Mouse (Mus musculus) embryonic facial prominence, embryonic 11.5 days (tissue): ENCODE data around the gene Pigw. TPM values are rescaled to one million over a fixed set of nuclear protein-coding genes. Genes with fewer than 3 reads are reported as not detected.

ENCODE experiments used
- ATAC-seq: fragments of 200-750 bp; cut with Nextera tagmentation; replicated peaks from 2 replicates; pipeline ENCODE4 v1.8.0; 2017; ENCODE audit warnings: low read depth; ENCODE audit not compliant: insufficient number of reproducible peaks, low FRiP score, low TSS enrichment
- DNase-seq: peaks from one replicate; pipeline ENCODE4 v3.0.0-alpha.2; 2015; ENCODE audit warnings: low spot score
- H3K27ac ChIP-seq: fragments of 300-500 bp; sonication (generic); replicated peaks from 2 replicates; pipeline ENCODE4 v1.5.1; 2014; ENCODE audit warnings: mild to moderate bottlenecking, low read depth, low read length, control low read depth
- H3K27me3 ChIP-seq: fragments of 300-500 bp; sonication (generic); 2 replicates; pipeline ENCODE4 v1.6.1; 2014; ENCODE audit warnings: mild to moderate bottlenecking, low read length, moderate library complexity, mixed read lengths; ENCODE audit not compliant: control insufficient read depth, insufficient read depth
- H3K36me3 ChIP-seq: fragments of 300-500 bp; sonication (generic); replicated peaks from 2 replicates; pipeline ENCODE4 v1.6.1; 2014; ENCODE audit warnings: low read depth, mild to moderate bottlenecking, low read length, moderate library complexity, mixed read lengths; ENCODE audit not compliant: control insufficient read depth, insufficient read depth
- H3K4me1 ChIP-seq: fragments of 300-500 bp; sonication (generic); 2 replicates; pipeline ENCODE4 v1.6.1; 2014; ENCODE audit warnings: low read length, mixed read lengths; ENCODE audit not compliant: control insufficient read depth, insufficient read depth
- H3K4me2 ChIP-seq: fragments of 300-500 bp; sonication (generic); 2 replicates; pipeline ENCODE4 v1.6.1; 2014; ENCODE audit warnings: low read depth, mild to moderate bottlenecking, control low read depth, low read length, moderate library complexity
- H3K4me3 ChIP-seq: fragments of 300-500 bp; sonication (generic); 2 replicates; pipeline ENCODE4 v1.5.1; 2014; ENCODE audit warnings: low read depth, low read length, control low read depth
- H3K9ac ChIP-seq: fragments of 300-500 bp; sonication (generic); replicated peaks from 2 replicates; pipeline ENCODE4 v1.6.1; 2014; ENCODE audit warnings: mild to moderate bottlenecking, control low read depth, low read length
- H3K9me3 ChIP-seq: fragments of 300-500 bp; sonication (generic); replicated peaks from 2 replicates; pipeline ENCODE4 v1.6.1; 2016; ENCODE audit warnings: mild to moderate bottlenecking, low read length, inconsistent platforms, mixed read lengths; ENCODE audit not compliant: control insufficient read depth
- WGBS: fragments of 180-500 bp; shearing (Covaris S2); extraction: QIAGEN DNeasy Blood & Tissue Kit; methylation state at CpG from one replicate; pipeline ENCODE4 v1.1.7; 2014; 5-methylcytosine and 5-hydroxymethylcytosine counted together
- polyA plus RNA-seq: library from polyadenylated mRNA; unstranded; fragments of >200 nt; fragmentation: Nextera tagmentation; extraction: Ambion mirVana; gene quantifications from 2 replicates; pipeline ENCODE4 v1.2.1, GENCODE M21; 2014

The Pigw gene
- polyA plus RNA-seq = 3.0 and 3.7 TPM in 2 replicates

- Histone ChIP-seq H3K4me3 (peak within 1 kb of the TSS; percentile 71), H3K27me3 (no peaks in the 10 kb centered on the region), H3K4me1 (no peaks in the 10 kb centered on the region), H3K9ac (peak within 1 kb of the TSS; percentile 86), H3K36me3 (no peaks in the 10 kb centered on the region; the same call in 1 of the 2 replicates), H3K27ac (peak within 1 kb of the TSS; percentile 60), H3K9me3 (no peaks in the 10 kb centered on the region), H3K4me2 (peak within 1 kb of the TSS; percentile 94)
- DNase-seq (peak; percentile 89), ATAC-seq (peak; percentile 90)
- WGBS = under 1% methylated on average over 78 of the region's 81 CpGs
Measured at GRCm38 (mm10) chr11:84879772-84880464, at the start of gene Pigw, which contains the start of gene Myo19. TSS of gene Pigw (minus strand) at chr11:84880285. TSS of gene Myo19 (plus strand) at chr11:84880148.

- Histone ChIP-seq H3K4me3 (no peak overlapping the region), H3K9me3 (no peaks in the 10 kb centered on the region), H3K27ac (no peak overlapping the region), H3K36me3 (no peaks in the 10 kb centered on the region), H3K4me1 (no peaks in the 10 kb centered on the region), H3K9ac (no peak overlapping the region), H3K4me2 (no peak overlapping the region), H3K27me3 (no peaks in the 10 kb centered on the region)
- DNase-seq (no peak), ATAC-seq (no peak)
- 90% methylated on average over 8 of the region's 8 CpGs for WGBS
Measured at GRCm38 (mm10) chr11:84920981-84921380, 40.9 kb upstream of the Pigw start.

- 75% methylated on average over 7 of the region's 7 CpGs for WGBS
- Histone ChIP-seq H3K36me3 (no peaks in the 10 kb centered on the region), H3K27me3 (no peaks in the 10 kb centered on the region)
Measured at GRCm38 (mm10) chr11:84919951-84920350, 39.9 kb upstream of the Pigw start.

GRCm38 (mm10) chr11:84919276-84919675, 39.2 kb upstream of the Pigw start:
- Histone ChIP-seq H3K36me3 (no peaks in the 10 kb centered on the region), H3K9ac (no peak overlapping the region), H3K9me3 (no peaks in the 10 kb centered on the region), H3K4me2 (no peak overlapping the region), H3K4me3 (no peak overlapping the region), H3K27ac (no peak overlapping the region), H3K27me3 (no peaks in the 10 kb centered on the region), H3K4me1 (no peaks in the 10 kb centered on the region)
- 47% methylated on average over 3 of the region's 3 CpGs for WGBS
- DNase-seq = peak; percentile 61
- ATAC-seq = no peak

More at GRCm38 (mm10) chr11:84919951-84920350, 39.9 kb upstream of the Pigw start:
- no peaks in the 10 kb centered on the region for H3K9me3 ChIP-seq
- H3K27ac ChIP-seq = no peak overlapping the region
- DNase-seq (no peak), ATAC-seq (no peak)
- no peak overlapping the region for H3K9ac ChIP-seq
- no peak overlapping the region for H3K4me2 ChIP-seq
- no peaks in the 10 kb centered on the region for H3K4me1 ChIP-seq
- no peak overlapping the region for H3K4me3 ChIP-seq

- Histone ChIP-seq H3K27me3 (no peaks in the 10 kb centered on the region), H3K9ac (no peak overlapping the region), H3K4me3 (no peak overlapping the region), H3K36me3 (no peaks in the 10 kb centered on the region; the same call in 1 of the 2 replicates), H3K9me3 (no peaks in the 10 kb centered on the region), H3K4me1 (no peaks in the 10 kb centered on the region), H3K27ac (no peak overlapping the region), H3K4me2 (peak overlapping the region; percentile 25; the same call in 1 of the 2 replicates)
- DNase-seq (peak; percentile 87), ATAC-seq (peak; percentile 80; the same call in 1 of the 2 replicates)
- 7% methylated on average over 16 of the region's 16 CpGs for WGBS
Measured at GRCm38 (mm10) chr11:84918425-84918824, 38.3 kb upstream of the Pigw start.

- H3K4me2 ChIP-seq = peak overlapping the region; percentile 42
- H3K27ac ChIP-seq = no peak overlapping the region
- H3K4me1 ChIP-seq = no peaks in the 10 kb centered on the region
- DNase-seq (no peak), ATAC-seq (no peak)
- 52% methylated on average over 7 of the region's 7 CpGs for WGBS
- H3K9ac ChIP-seq = peak overlapping the region; percentile 88
- H3K36me3 ChIP-seq = no peaks in the 10 kb centered on the region; the same call in none of the 2 replicates
- H3K4me3 ChIP-seq = peak overlapping the region; percentile 96
- H3K27me3 ChIP-seq = no peaks in the 10 kb centered on the region
- H3K9me3 ChIP-seq = no peaks in the 10 kb centered on the region
Measured at GRCm38 (mm10) chr11:84916703-84917300, 36.7 kb upstream of the Pigw start.

GRCm38 (mm10) chr11:84916053-84916702, 36.1 kb upstream of the Pigw start, which contains the start of gene Znhit3:
TSS of gene Znhit3 (minus strand) at chr11:84916366.
- ATAC-seq = peak; percentile 82
- Histone ChIP-seq H3K4me3 (peak within 1 kb of the TSS; percentile 96), H3K9ac (peak within 1 kb of the TSS; percentile 88), H3K9me3 (no peaks in the 10 kb centered on the region), H3K27me3 (no peaks in the 10 kb centered on the region), H3K36me3 (no peaks in the 10 kb centered on the region; the same call in none of the 2 replicates), H3K27ac (0 out of 2 replicates have a peak within 1 kb of the TSS, but pooled peaks have one; percentile 20), H3K4me2 (peak within 1 kb of the TSS; percentile 43), H3K4me1 (no peaks in the 10 kb centered on the region)
- 4% methylated on average over 33 of the region's 34 CpGs for WGBS
- DNase-seq = peak; percentile 93
